Mouse (Mus musculus) liver, embryonic 14.5 days (tissue): ENCODE measurements at regions not wholly inside any gene's neighbourhood (a gene's known extent, or its start where the extent isn't known, plus 50 kb on each side); places are given as distances from the start of the nearest gene placed in this dataset.

Source experiments
- CTCF ChIP-seq: IDR thresholded peaks from 2 replicates; pipeline ENCODE4 v1.5.1; 2016; ENCODE audit warnings: antibody characterized with exemption, low read depth, control low read depth
- EP300 ChIP-seq: IDR thresholded peaks from 2 replicates; pipeline ENCODE4 v1.6.1; 2016; ENCODE audit warnings: antibody characterized with exemption, low read depth

DNA sequence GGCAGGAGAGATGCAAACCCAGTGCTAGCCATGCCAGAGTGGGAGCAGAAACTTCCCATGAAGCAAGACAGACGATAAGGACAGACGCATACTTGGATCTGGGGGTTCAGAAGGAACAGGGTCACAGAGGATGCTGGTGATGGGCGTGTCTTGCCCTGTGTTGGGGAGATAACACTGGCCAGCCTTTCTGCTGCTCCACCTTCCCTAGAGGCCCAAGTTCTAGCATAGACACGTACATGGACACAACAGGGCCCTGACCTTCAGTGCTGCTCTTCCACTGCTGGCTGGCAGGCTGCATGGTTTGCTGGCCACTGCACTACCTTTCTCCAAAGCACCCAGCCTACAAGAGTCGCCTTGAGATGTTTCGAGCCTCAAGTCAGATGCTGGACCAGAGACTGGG, 76.4 kb upstream of the Nectin1 start:
- TF ChIP-seq CTCF: no peak
- TF ChIP-seq EP300: no peak
